Mouse (Mus musculus): ENCODE data around the gene Eif3l. TPM values are rescaled to one million over a fixed set of nuclear protein-coding genes. Genes with fewer than 3 reads are reported as not detected.

The Eif3l gene
- total and polyA plus RNA-seq, 3 experiments, result 63.9 to 90.3 (median 69.2) TPM

DNA sequence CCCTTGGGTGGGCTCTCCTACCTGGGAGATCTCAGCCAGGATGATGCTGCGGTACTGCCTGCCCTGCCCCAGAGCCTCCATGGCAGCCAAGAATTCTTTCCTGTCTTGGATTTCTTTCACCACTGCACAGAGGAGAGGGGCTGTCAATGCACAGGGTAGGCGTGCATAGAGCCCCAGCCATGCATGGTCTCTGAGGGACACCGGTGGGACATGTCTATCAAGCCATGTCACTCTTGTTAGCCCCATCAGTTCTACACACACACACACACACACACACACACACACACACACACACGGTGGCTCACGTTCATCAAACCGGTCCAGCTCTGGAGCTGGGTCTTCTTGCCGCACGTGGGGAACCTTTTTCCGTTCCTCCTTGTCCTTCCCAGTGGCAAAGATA is 60.4 kb downstream of the Eif3l start:
- DNase-seq, result no peak
- WGBS, result 71% methylated on average over 9 of the region's 9 CpGs
- Histone ChIP-seq H3K36me3 (ENCODE audit: control insufficient read depth, insufficient read depth, low read length) (peaks cover 3% of the 10 kb centered on the region), H3K27ac (no peak overlapping the region), H3K4me3 (no peak overlapping the region), H3K9ac (ENCODE audit: low read depth, low read length) (no peak overlapping the region), H3K4me1 (ENCODE audit: control insufficient read depth, insufficient read depth, low read length) (peaks cover 5% of the 10 kb centered on the region), H3K79me2 (replicated peaks; ENCODE audit: control insufficient read depth, insufficient read depth, low read length) (no peaks in the 10 kb centered on the region), H3K27me3 (ENCODE audit: control insufficient read depth, insufficient read depth, low read length) (no peaks in the 10 kb centered on the region)
- no peak for TF ChIP-seq POLR2A (IDR thresholded peaks at IDR 0.05; ENCODE audit: insufficient read depth, low read depth, low read length)
- TF ChIP-seq CTCF (IDR thresholded peaks at IDR 0.05), result no peak
- no peak for TF ChIP-seq EP300 (IDR thresholded peaks at IDR 0.05; ENCODE audit: insufficient read depth, low read depth, low read length)
- intact Hi-C loops (cut with DNase I), result no loop called here

- Histone ChIP-seq H3K36me3 (ENCODE audit: control insufficient read depth, insufficient read depth, low read length) (peaks cover 3% of the 10 kb centered on the region), H3K27ac (no peak overlapping the region), H3K4me1 (ENCODE audit: control insufficient read depth, insufficient read depth, low read length) (peaks cover 5% of the 10 kb centered on the region), H3K79me2 (replicated peaks; ENCODE audit: control insufficient read depth, insufficient read depth, low read length) (no peaks in the 10 kb centered on the region), H3K4me3 (no peak overlapping the region), H3K27me3 (ENCODE audit: control insufficient read depth, insufficient read depth, low read length) (no peaks in the 10 kb centered on the region), H3K9ac (ENCODE audit: low read depth, low read length) (no peak overlapping the region)
- intact Hi-C loops (cut with DNase I), result no loop called here
- WGBS, result 66% methylated on average over 11 of the region's 11 CpGs
- no peak for TF ChIP-seq CTCF (IDR thresholded peaks at IDR 0.05)
- peak; percentile 46; the same call in 1 of the 2 replicates for TF ChIP-seq EP300 (IDR thresholded peaks at IDR 0.05; ENCODE audit: insufficient read depth, low read depth, low read length)
- 0 out of 2 replicates have a peak, but pooled peaks have one; percentile 49 for TF ChIP-seq POLR2A (IDR thresholded peaks at IDR 0.05; ENCODE audit: insufficient read depth, low read depth, low read length)
- no peak for DNase-seq
These were observed 61.0 kb downstream of the Eif3l start for GRCm38 (mm10) chr15:79135783-79136575.

DNA sequence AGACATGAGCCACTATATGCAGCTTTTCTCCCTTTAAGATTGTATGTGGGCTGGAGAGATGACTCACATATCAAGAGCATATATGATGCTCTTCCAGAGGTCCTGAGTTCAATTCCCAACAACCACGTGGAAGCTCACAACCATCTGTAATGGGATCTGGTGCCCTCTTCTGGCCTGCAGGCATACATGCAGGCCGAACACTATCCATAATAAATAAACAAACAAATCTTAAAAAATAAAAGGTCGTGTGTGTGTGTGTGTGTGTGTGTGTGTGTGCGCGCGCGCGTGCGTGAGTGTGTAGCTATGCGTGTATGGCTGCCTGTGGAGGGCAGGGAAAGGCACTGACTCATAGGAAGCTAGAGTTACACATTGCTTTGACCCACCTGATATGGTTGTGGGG is 64.7 kb downstream of the Eif3l start:
- no peak overlapping the region for H3K9ac ChIP-seq (ENCODE audit: low read depth, low read length)
- peak; percentile 67 for TF ChIP-seq CTCF (IDR thresholded peaks at IDR 0.05)
- 0 out of 2 replicates have a peak, but pooled peaks have one; percentile 25 for TF ChIP-seq EP300 (IDR thresholded peaks at IDR 0.05; ENCODE audit: insufficient read depth, low read depth, low read length)
- no peak for TF ChIP-seq POLR2A (IDR thresholded peaks at IDR 0.05; ENCODE audit: insufficient read depth, low read depth, low read length)
- no peak for DNase-seq
- intact Hi-C loops (cut with DNase I), result no loop called here
- no peak overlapping the region for H3K4me3 ChIP-seq
- H3K27ac ChIP-seq, result no peak overlapping the region
- H3K79me2 ChIP-seq (replicated peaks; ENCODE audit: control insufficient read depth, insufficient read depth, low read length), result no peaks in the 10 kb centered on the region; the same call in 1 of the 2 replicates
- H3K36me3 ChIP-seq (ENCODE audit: control insufficient read depth, insufficient read depth, low read length), result no peaks in the 10 kb centered on the region
- H3K27me3 ChIP-seq (ENCODE audit: control insufficient read depth, insufficient read depth, low read length), result no peaks in the 10 kb centered on the region
- no peaks in the 10 kb centered on the region for H3K4me1 ChIP-seq (ENCODE audit: control insufficient read depth, insufficient read depth, low read length)
- 49% methylated on average over 10 of the region's 10 CpGs for whole genome bisulfite sequencing

DNA sequence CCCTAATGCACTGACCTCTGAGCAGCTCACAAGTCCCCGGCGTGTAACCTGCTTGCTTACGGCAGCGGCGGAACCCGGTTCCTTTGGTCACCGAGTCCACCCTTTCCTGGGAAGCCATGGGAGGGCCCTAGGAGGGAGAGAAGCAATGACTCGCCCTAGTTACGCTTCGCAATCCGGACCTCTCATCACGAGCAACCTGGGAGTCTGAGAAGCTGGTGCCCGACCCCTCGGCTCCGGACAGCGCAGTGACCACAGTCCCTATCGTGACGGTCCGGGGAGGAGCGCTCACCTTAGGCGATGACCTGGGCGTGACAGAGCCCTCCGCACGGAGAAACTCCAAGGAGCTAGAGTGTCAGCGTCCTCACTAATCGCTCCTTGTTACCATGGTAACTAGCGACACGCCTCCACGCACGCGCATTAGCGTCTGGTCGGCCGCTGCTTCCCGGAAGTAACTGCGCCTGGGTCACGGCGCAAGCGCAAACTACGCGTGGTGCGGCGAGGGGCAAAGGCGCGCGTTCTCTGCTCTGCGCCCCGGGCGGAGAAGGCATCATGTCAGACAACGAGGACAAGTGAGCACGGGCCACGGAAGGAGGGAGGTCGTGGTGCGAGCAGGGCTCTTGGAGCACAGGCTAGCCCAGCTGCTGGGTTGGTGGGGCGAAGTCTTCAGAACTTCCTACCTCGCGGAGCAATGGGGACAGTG is 66.0 kb downstream of the Eif3l start, which contains the start of the genes Polr2f and 1700088E04Rik:
Polr2f (plus strand) TSS at position 144 of the 700 bp plus-strand sequence.
1700088E04Rik (minus strand) TSS at position 388 of the 700 bp plus-strand sequence.
- Histone ChIP-seq H3K79me2 (replicated peaks; ENCODE audit: control insufficient read depth, insufficient read depth, low read length) (no peaks in the 10 kb centered on the region; the same call in 1 of the 2 replicates), H3K36me3 (ENCODE audit: control insufficient read depth, insufficient read depth, low read length) (no peaks in the 10 kb centered on the region), H3K4me3 (peak within 1 kb of the TSS; percentile 91), H3K27me3 (ENCODE audit: control insufficient read depth, insufficient read depth, low read length) (no peaks in the 10 kb centered on the region), H3K9ac (ENCODE audit: low read depth, low read length) (peak within 1 kb of the TSS; percentile 88), H3K4me1 (ENCODE audit: control insufficient read depth, insufficient read depth, low read length) (no peaks in the 10 kb centered on the region), H3K27ac (peak within 1 kb of the TSS; percentile 79)
- intact Hi-C loops (cut with DNase I), result no loop called here
- DNase-seq, result peak; percentile 94 to 95
- peak; percentile 96 for TF ChIP-seq POLR2A (IDR thresholded peaks at IDR 0.05; ENCODE audit: insufficient read depth, low read depth, low read length)
- no peak for TF ChIP-seq CTCF (IDR thresholded peaks at IDR 0.05)
- WGBS, result under 1% methylated on average over 57 of the region's 57 CpGs

- DNase-seq, result no peak
- H3K4me1 ChIP-seq (ENCODE audit: control insufficient read depth, insufficient read depth, low read length), result no peaks in the 10 kb centered on the region
- no peaks in the 10 kb centered on the region; the same call in 1 of the 2 replicates for H3K79me2 ChIP-seq (replicated peaks; ENCODE audit: control insufficient read depth, insufficient read depth, low read length)
- peak overlapping the region; percentile 79 for H3K27ac ChIP-seq
- intact Hi-C loops (cut with DNase I), result no loop called here
- H3K9ac ChIP-seq (ENCODE audit: low read depth, low read length), result peak overlapping the region; percentile 88
- peak overlapping the region; percentile 91 for H3K4me3 ChIP-seq
- H3K27me3 ChIP-seq (ENCODE audit: control insufficient read depth, insufficient read depth, low read length), result no peaks in the 10 kb centered on the region
- 0% methylated on average over 7 of the region's 7 CpGs for WGBS
- TF ChIP-seq CTCF (IDR thresholded peaks at IDR 0.05), result no peak
- no peak for TF ChIP-seq EP300 (IDR thresholded peaks at IDR 0.05; ENCODE audit: insufficient read depth, low read depth, low read length)
- TF ChIP-seq POLR2A (IDR thresholded peaks at IDR 0.05; ENCODE audit: insufficient read depth, low read depth, low read length), result no peak
- no peaks in the 10 kb centered on the region for H3K36me3 ChIP-seq (ENCODE audit: control insufficient read depth, insufficient read depth, low read length)
These were observed 66.6 kb downstream of the Eif3l start for GRCm38 (mm10) chr15:79141566-79141917.

All from heart, adult 2 months (tissue).